Mouse (Mus musculus): Measurements from ENCODE around the gene Ino80e. TPM values are rescaled to one million over a fixed set of nuclear protein-coding genes. Genes with fewer than 3 reads are reported as not detected.
A peak's percentile ranks its signal among the peaks of the same experiment; 100 is the strongest.
"Not testable (repeated sequence)": the region's sequence is repeated elsewhere in the genome, so short reads cannot be mapped to it uniquely, and the experiment has no call there.

Ino80e gene
- 10 to 100 TPM; 54.0 to 54.6 TPM for total RNA-seq (2021)
- long read RNA-seq, experiment 1, transcript Ino80e-203 (7 exons, 1,973 nt): major isoform, 29 of 69 reads
- long read RNA-seq, experiment 1, transcript Ino80e-214 (6 exons, 883 nt): minor isoform, 16 of 69 reads
- long read RNA-seq, experiment 1, partial matches to known transcripts: 4 of 69 reads
- long read RNA-seq, experiment 1, other reads (novel, unspliced or antisense): 17 of 69 reads
- long read RNA-seq, experiment 2, transcript Ino80e-208 (7 exons, 719 nt): minor isoform, 6 of 45 reads
- long read RNA-seq, experiment 2, transcript Ino80e-203 (7 exons, 1,973 nt): minor isoform, 9 of 45 reads
- long read RNA-seq, experiment 2, transcript Ino80e-214 (6 exons, 883 nt): major isoform, 17 of 45 reads
- long read RNA-seq, experiment 2, partial matches to known transcripts: 1 of 45 reads
- long read RNA-seq, experiment 2, other reads (novel, unspliced or antisense): 12 of 45 reads

DNA sequence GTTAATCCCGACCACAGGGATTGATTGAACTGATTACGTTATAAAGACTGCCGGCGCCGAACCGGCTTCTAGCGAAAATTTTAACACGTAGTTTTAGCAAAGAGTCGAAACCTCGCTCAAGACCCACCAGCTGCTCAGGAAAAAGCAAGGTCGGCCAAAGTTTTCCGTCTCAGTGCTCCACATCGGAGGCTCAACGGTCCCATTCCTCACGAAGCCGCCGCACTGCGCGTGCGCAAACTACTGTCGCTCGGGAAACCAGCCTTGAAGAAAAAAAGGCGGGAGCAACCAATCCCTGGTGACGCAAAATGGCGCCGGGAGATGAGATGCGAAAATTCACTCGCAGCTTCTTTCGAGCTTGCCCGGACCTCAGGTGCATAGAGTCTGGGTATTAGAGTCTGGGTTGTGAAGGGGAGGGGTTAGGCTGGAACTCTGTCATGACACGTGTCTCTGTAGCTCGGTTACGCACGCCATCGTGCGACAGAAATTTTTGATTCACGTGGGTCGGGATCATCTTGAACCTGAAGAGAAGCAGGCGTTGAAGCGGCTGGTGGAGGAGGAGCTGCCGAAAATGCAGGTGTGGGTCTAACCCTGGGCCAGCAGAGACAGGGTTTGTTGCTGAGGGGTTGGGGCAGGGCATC lies at the start of gene Ino80e:
Ino80e (minus strand) TSS at position 231 of the 638 bp plus-strand sequence.
- DNase-seq (ENCODE audit: low spot score in 2 of 2): peak; percentile 95 to 97

DNA sequence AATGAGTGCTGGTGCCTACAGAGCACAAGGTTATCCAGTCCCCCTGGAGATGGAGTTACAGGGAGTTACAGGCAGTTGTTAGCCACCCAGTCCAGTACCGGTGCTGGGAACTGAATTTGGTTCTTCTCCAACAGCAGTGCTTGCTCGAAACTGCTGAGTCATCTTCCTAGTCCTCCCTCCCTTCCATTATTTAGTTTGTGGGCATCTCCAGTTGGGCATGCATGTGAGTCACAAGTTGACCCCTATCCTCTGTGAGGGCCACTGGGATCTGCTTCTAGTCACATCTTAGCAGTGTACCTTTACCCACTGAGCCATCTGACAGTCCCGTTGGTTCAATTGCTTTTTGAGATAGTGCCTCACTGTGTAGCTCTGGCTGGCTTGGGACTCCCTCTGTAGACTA lies 43.4 kb upstream of the Ino80e start:
- no peak for DNase-seq (ENCODE audit: low spot score in 2 of 2)

DNA sequence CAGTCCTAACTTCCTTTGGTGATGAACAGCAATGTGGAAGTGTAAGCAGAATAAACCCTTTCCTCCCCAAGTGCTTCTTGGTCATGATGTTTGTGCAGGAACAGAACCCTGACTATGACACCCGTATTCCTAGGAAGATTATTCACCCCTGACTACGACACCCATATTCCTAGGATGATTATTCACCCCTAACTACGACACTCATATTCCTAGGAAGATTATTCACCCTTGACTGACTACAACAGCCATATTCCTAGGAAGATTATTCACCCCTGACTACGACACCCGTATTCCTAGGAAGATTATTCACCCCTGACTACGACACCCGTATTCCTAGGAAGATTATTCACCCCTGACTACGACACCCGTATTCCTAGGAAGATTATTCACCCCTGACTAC lies 37.6 kb upstream of the Ino80e start:
- DNase-seq (ENCODE audit: low spot score in 2 of 2): not testable (repeated sequence)

DNA sequence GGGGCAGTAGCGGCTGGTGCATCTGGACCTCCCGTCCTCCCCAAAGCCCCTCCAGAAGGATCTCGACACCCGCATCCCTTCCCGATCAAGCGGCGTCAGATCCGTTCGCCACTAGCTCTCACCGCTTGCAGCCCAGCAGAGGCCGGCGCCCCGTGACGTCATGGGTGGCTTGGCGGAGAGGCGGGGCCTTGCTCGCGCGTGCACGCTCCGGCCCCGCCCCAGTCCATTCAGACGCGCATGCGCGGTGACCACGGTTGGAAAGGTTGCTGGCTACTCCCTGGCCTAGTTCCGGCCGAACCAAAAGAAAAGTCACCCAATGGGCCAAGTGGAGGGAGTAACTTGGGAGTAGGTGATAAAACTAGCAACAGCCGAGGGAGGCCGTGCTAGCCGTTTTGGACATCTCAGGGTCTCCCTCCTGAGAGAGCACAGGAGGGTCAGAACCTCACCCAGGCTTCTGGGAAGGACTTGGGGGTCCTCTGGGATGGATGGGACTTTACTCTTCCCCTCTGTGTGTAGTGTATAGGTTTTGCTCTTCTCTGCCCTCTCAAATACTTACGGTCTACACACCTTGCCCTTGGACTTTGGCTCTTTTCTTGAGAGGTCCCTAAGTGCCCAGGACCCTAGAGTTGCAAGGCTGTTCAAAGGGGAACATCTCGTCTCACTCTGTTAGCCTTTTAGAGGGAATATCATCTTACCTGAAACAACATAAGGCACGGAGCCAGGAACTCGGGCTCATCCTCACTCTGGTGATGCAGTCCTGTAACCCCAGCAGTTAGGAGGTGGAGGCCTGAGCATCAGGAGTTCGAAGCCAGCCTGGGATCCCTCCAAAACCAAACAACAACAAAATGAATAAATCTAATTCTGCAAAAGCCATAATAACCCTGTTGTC lies 36.2 kb upstream of the Ino80e start:
- peak; percentile 98 to 99 for DNase-seq (ENCODE audit: low spot score in 2 of 2)

DNA sequence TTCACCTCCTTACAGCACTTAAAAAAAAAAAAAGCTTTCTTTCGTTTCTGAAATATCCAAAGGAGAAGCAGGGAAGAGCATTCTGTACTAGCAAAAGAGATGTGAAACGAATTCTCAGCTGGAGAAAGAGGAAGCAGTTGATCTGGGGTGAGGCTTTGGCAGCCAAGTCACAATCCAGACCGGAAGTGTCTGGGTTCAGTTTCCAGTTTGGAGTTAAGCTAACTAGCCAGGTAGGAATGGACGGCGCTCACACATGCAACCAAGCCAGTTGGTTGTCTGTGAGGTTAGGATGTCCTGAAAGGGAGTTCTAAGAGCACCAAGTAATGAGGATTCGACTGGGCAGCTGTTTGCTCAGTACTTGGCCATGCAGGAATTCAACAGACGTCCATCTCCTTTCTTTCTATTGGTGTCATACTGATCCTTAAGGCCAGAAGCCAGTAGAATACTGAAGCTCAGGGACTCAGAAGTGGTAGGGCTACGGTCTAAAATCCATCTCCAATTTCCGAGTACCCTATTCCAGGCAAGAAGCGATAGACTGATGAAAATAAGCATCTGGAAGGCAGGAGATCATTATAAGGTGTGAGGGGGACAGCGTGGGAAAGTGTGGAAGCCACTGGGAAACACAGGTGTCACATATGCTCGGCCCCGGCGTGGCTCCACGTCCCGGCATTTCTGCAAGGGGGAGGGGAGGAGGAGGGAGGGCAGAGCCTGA lies 35.4 kb upstream of the Ino80e start:
- no peak for DNase-seq (ENCODE audit: low spot score in 2 of 2)

DNA sequence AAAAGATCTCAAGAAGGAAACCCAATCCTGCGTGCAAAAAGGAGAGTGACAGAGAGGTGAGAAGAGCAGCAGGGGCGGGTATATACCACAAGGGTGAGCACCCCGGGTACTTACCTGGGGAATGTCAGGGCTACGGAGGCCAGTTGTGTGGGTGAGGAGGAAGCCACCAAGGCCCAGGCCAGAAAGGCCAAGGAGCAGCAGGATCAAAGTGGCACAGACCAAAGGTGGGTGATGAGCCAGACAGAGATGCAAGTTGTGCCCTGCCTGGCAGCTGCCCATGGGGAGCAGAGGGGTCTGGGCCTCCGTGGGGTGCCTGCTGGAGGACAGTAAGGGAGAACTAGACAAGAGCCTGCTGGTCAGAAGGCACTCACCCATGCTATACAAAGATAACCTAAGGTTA lies 34.7 kb upstream of the Ino80e start:
- DNase-seq (ENCODE audit: low spot score in 2 of 2): no peak

DNA sequence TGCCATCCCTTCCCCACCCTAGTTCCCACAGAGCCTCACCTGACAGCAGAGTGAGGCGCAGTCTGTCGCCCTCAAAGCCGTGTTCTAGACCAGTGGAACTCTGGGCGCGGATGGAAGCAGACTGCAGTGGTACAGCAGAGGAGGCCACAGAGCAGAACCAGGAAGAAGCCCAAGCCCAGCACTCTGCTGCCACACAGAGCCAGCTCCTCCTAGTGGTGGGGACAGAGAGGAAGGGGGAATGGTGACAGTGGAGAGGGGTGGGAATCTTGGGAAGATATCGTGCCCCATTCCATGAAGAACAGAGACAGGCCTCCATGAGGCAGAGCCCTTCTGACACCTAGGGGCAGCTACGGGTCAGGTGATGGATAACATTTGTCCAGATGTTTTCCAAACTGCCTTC lies 26.7 kb upstream of the Ino80e start:
- DNase-seq (ENCODE audit: low spot score in 2 of 2): no peak

DNA sequence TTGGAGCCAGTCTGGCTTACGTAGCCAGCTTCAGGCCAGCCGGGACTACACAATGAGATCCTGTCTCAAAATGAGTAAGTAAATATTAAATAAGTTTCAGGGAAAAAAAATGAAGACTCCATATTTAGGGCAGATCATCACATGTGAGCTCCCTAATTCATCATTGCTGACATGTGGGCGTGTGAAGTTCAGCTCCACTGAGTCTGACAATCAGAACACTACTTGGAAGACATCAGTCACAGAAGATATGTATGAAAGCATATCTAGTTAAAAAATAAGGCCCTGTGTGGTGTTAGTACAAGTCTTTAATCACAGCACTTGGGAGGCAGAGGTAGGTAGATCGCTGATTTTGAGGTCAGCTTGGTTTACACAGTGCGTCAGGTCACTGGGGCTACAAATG lies 25.1 kb upstream of the Ino80e start:
- DNase-seq (ENCODE audit: low spot score in 2 of 2): no peak

DNA sequence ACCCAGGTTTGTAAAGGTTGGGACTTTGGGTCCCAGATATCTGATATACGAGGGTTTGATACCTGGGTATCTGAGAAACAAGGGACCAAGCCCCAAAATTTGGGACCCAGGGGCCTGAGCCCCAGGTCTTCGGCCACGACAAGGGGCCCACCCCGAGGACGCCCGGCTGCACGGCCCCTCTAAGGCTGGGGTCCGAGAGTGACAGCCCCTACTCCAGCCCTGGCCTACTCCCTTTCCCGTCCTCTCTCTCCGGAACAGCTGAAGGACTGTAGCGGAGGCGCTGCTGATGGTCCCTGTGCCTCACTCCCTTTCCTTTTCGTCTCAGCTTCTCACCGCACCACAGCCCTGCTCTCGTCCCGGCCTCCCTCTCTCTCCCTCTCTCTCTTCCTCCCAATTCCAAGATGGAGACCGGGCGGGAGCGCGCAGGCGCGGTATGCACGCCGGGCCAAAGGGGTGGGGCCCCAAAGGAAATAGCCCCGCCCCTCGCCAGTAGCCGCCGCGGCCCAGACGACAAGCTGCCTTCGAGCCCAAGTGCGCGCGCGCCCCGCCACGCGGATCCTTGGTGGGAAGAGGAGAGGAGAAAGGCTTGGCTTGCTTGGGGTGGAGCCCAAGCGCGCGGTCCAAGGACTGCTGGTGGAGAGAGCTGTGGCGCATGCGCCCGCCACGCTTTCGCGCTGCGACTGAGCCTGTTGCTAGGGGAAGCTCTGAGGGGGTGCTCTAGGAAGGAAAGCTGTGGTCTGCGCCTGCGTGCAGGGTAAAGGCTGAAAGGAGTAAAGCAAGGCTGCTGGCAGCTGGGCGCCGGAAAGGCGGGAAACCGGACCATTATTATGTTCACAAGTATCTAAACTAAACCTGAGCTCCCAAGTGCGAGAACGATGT lies 22.3 kb upstream of the Ino80e start, which contains the start of gene Taok2:
Taok2 (minus strand) TSS at position 418 of the 879 bp plus-strand sequence.
- DNase-seq (ENCODE audit: low spot score in 2 of 2): peak; percentile 98 to 99

DNA sequence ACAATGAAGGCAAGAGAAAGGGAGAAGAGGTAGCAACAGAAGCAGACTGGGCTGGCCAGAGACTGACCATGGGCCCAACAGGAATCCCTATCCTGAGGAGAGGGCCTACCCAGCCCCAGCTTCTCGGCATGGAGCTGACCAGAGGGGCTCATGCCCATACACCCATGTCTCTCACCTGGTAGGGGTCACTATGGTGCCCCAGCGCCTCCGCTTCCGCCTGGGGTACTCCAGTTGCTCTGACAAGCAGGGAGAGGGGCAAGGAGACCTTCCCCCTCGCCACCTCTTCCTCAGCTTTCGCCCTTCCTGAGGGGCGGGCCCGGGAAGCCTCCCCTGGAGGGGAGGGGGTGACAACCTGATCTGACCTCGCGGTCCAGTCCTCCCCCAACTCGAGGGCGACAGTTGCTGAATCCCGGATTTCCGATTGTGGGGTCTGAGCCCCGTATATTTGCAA lies 21.6 kb upstream of the Ino80e start:
- DNase-seq (ENCODE audit: low spot score in 2 of 2): no peak

DNA sequence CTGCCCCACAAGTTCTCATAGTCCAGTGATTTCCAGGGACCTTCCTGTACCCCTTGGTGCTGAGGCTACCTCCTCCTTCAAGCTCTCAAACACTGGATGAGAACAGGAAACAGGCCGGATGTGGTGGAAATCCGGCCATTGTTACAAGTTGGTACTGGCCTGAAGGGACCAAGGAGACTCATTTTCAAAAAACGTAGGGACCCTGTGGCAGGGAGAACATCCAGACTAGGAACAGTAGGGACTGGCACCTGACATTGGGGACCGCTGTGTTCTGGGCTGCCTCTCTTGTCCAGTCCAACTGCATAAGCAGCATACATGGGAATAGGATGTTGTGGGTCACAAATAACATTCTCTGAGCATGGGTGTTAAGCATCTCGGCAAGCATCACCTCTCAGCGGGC lies 18.9 kb upstream of the Ino80e start:
- no peak for DNase-seq (ENCODE audit: low spot score in 2 of 2)

DNA sequence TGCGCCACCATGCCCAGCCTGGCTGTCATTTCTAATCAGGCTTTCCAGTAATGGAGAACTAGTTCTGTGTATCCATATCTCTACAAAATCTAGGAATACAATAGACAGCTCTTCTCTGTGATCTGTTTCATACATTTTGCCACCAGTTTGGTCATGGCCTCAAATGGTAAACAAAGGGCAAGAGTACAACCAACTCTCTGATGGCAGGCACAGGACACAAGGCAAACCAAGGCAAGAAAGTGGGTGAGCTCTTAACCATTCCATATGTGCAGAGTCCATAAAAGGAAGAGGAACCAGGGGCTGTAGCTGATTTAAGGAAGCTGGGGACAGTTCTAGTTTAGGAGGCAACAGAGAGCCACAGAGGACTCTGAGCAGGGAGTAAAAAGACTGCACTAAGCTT lies 15.1 kb upstream of the Ino80e start:
- no peak for DNase-seq (ENCODE audit: low spot score in 2 of 2)

DNA sequence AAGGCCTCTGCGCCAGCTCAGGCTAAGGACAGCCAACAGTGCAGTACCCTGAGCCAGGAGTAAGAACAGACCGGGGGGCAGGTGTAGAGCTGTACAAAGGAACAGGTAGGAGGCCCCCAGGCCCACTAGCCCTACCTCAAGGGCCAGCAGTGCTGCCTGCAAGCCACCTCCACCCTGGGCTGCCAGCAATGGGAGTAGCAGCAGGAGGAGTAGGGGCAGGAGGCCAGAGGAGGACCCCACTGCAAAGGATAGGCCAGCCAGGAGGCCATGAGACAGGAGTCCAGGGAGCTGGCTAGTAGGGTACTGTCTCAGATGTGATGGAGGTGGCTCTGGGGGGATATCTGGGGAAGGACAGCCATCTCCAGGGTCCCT lies 8.3 kb upstream of the Ino80e start:
- no peak for DNase-seq (ENCODE audit: low spot score in 2 of 2)

DNA sequence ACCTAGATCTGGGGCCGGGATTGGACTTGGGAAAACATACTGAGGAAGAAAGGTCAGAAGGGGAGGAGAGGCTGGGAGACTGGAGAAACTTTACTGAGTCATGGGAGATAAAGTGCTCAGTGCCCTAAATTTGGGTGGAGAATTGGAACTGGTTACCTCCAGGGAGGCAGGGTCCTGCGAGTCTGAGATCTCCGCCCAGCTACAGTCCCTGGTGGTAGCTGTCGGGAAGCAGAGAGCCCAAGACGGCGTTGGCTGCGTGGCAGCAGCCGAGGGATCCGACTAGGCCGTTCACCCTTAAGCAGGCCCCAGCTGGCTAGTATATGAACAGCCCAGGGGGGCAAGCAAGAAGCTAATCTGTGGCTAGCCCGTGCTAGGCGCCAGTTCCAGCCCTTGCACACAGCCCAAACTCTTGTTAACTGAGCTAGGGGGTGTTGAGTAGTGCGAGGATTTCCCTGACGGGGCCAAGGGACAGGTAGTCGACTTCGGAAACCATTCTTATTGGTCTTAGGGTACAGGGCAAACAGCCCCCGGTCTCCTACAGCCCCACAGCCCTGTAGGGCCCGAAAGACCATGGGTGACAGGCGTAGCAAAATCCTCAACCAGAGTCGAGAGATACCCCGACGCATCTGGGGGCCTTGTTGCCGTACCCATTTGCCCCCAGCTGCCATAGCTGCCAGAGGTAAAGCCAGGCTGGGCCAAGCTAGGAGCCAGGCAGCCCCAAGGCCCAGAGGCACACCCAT lies 7.8 kb upstream of the Ino80e start:
- no peak for DNase-seq (ENCODE audit: low spot score in 2 of 2)

DNA sequence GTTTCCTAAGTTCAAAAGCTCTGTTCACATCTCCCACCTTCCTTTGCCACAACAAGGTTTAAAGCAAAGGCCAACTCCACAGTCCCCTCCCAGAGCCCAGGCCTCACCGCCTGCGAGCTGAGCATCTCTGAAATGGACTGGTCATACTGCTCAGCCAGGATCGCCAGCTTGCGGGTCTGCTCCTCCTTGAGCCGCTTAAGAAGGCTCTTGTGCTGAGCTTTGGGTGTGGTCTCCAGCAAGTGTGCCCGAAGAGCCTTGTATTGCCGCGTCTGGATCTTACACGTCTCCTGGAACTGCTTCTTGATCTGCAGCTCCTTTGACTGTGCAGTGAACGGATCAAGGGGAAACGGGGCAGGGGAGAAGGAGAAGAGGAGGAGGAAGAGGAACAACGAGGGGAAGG lies 5.8 kb upstream of the Ino80e start:
- DNase-seq (ENCODE audit: low spot score in 2 of 2): no peak

DNA sequence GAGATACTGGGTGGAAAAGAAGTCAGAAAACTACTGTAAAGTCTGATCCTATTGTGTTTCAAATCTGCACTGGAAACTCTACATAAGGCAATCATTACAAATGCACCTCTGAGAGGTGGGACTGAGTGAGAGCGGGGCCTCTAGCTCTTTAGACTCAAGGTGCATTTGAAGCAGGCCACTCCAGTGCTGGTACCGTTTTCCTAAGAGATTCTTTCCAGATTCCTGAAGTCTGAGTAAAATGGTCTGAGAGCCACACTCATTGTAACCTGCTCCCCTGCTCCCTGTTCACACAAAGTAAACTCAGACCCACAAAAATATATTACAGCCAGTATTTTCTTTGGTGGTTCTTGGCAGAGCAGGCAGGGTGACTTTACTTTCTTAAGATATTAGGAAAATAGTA lies 5.4 kb upstream of the Ino80e start:
- DNase-seq (ENCODE audit: low spot score in 2 of 2): no peak

DNA sequence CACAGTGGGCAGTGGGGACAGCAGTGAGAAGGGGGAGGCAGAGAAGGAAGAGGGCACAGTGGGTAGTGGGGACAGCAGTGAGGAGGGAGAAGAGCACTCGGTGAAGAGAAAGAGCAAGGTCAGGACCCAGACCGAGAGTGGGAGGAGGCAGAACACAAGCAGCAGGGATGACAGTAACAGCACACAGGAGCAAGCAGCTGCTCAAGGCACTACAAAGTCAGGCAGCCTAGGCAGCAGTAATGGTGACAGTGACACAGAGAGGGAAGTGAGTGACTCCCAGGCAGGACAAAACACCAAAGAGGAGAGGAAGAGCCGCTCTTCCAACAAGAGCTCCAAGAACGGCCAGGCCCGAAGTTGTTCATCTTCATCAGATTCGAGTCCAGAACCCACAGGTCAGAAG lies 1.6 kb upstream of the Ino80e start:
- no peak for DNase-seq (ENCODE audit: low spot score in 2 of 2)

DNA sequence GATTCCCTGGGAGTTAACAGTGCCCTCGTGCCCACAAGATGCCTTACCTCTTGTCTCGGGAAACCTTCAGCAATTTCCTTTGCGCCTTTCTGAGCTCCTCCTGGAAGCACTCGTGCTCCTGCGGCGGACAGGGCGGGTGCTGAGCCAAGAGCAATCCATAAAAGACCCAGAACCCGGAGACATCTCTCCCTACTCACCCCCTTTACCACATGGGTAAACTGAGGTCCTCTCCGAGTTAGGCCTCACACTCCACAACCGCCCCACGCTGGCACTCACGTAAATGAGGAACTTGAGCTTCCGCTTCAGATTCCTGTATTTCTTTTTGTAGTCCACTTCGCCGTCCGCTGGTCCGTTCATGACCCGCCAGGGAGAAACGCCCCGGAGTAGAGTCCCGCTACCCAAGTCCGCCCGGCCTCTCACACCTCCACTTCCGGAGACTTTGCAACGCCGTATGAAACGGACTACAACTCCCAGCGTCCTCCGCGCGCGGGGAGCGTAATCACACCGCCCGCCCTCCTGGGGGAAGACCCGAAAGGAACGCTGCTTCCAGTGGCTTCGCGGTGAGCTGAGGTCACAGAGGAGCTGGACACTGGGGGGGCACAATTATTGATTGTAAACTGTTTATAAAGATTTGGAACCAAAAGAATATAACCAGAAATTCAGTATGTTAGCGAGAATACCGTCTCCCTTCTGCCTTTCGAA lies 597 bp downstream of the Ino80e start, which contains the start of gene Hirip3:
Hirip3 (plus strand) TSS at position 544 of the 702 bp plus-strand sequence.
- DNase-seq (ENCODE audit: low spot score in 2 of 2): peak; percentile 96 to 97
